Mouse (Mus musculus): ENCODE measurements around the gene Oip5.

The Oip5 gene

GRCm38 (mm10) chr2:119587383-119587782 lies 30.9 kb downstream of the Oip5 start:
- in situ Hi-C loops (cut with MboI, MseI) = no loop called here

GRCm38 (mm10) chr2:119584282-119584681 lies 34.0 kb downstream of the Oip5 start:
- in situ Hi-C loops (cut with MboI, MseI) = loop anchor here (5.0 kb wide), 1 partner anchor 37 kb away; the partner anchor contains the start of genes Chp1 and Exd1

- in situ Hi-C loops (cut with MboI, MseI) = loop anchor here (5.0 kb wide), 1 partner anchor 36 kb away; the partner anchor contains the start of genes Chp1 and Exd1
These were observed 34.8 kb downstream of the Oip5 start for GRCm38 (mm10) chr2:119583439-119583838.

- in situ Hi-C loops (cut with MboI, MseI) = loop anchor here (5.0 kb wide), 1 partner anchor 34 kb away; the partner anchor contains the start of genes Chp1 and Exd1
These were observed 36.7 kb downstream of the Oip5 start for GRCm38 (mm10) chr2:119581571-119581970.

- in situ Hi-C loops (cut with MboI, MseI) = no loop called here
These were observed 45.8 kb downstream of the Oip5 start for GRCm38 (mm10) chr2:119572471-119572870.

- in situ Hi-C loops (cut with MboI, MseI) = no loop called here
These were observed 52.0 kb downstream of the Oip5 start for GRCm38 (mm10) chr2:119566182-119566855.

- in situ Hi-C loops (cut with MboI, MseI) = no loop called here
These were observed 53.0 kb downstream of the Oip5 start for GRCm38 (mm10) chr2:119565284-119565683.

GRCm38 (mm10) chr2:119561794-119562193 lies 56.5 kb downstream of the Oip5 start:
- in situ Hi-C loops (cut with MboI, MseI) = no loop called here

Data from regulatory T cell (primary cell).